ENCODE assay signal across 9 mouse cellular contexts in the genomic region with DNA sequence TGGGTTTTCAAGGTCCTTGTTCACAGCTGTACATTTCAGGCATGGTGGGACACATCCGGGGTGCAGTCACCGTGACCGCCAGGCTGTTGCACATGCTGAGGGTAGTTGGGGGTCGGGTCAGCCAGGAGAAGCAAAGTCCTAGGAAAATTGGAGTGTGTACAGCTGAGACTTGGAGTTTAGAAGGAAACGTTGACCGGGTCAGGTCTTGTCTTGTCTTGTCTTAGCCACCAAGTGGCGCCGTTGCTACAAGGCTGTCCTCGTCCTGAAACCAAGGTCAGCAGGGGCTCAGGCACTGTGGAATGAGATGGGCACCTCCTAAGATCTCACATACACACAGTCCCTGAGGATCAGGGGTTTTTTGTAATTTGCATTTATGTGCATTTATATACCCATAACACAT. TPM values are rescaled to one million over a fixed set of nuclear protein-coding genes. Genes with fewer than 3 reads are reported as not detected.
DNase-seq lines count a peak whose midpoint lies in the region; ATAC-seq and TF ChIP-seq lines count a peak whose summit lies in the region.
"Had no signal": no experiment of that assay in that cellular context is flagged by ENCODE, and none has a peak within 500 bp of the region (broad histone marks: within the 10 kb centered on the region; RNA-seq: fewer than 3 reads in every experiment).

No protein-coding gene starts in this region.

- intact Hi-C loops in gastrocnemius, postnatal 14 days (cut with DNase I; ENCODE audit: low total_unique reads) = loop anchor here (5.0 kb wide), 1 partner anchor 375 kb away; no protein-coding TSS in a partner anchor

- DNase-seq in 416B (ENCODE audit: low read depth) = peak; percentile 62
- DNase-seq in Muller cell, postnatal 12 days (ENCODE audit: inconsistent ontology term) = peak; percentile 45
- peak; percentile 84 to 86 for DNase-seq in cerebellum, postnatal 14 days
- DNase-seq in gastrocnemius, postnatal 14 days = peak; percentile 63
- peak; percentile 34 for DNase-seq in kidney, adult 11 months
- DNase-seq in lung, embryonic 14.5 days = peak; percentile 82
- peak; percentile 29 for DNase-seq in ovary, adult 18-20 months (ENCODE audit: low spot score)

- no peak overlapping the region for H3K4me2 ChIP-seq in lung, embryonic 14.5 days

- no peaks in the 10 kb centered on the region for H3K27me3 ChIP-seq in lung, embryonic 14.5 days (ENCODE audit: insufficient read depth, low read length)

- no peaks in the 10 kb centered on the region for H3K36me3 ChIP-seq in lung, embryonic 14.5 days (ENCODE audit: insufficient read depth)

- TF ChIP-seq CTCF in lung, embryonic 14.5 days (IDR thresholded peaks at IDR 0.05; ENCODE audit: low read depth) = peak; percentile 88

- no peak overlapping the region for H3K27ac ChIP-seq in lung, embryonic 14.5 days (ENCODE audit: low read depth)

- H3K4me1 ChIP-seq in lung, embryonic 14.5 days (ENCODE audit: insufficient read depth) = no peaks in the 10 kb centered on the region

- H3K9ac ChIP-seq in lung, embryonic 14.5 days = no peak overlapping the region

- WGBS in lung, embryonic 14.5 days = 2% methylated on average over 9 of the region's 9 CpGs

- no peaks in the 10 kb centered on the region for H3K9me3 ChIP-seq in lung, embryonic 14.5 days (ENCODE audit: low read depth, low read length)

- ATAC-seq in lung, embryonic 14.5 days (ENCODE audit: insufficient read depth) = peak; percentile 52; the same call in 1 of the 2 replicates
- ATAC-seq in inflammation-experienced regulatory T-cells, adult 6 months = no peak

- no peak overlapping the region for H3K4me3 ChIP-seq in lung, embryonic 14.5 days (ENCODE audit: low read depth, low read length)

RNA-seq across cellular contexts. Expression of a gene that starts 9.1 kb away (rescaled TPM):
- under 1 TPM in 1 of 2 experiments, not detected in 1; 0.18 TPM for total RNA-seq in gastrocnemius, postnatal 14 days (2021)
- 0.16 TPM in 1 of 2 replicates, not detected in the other for polyA plus RNA-seq in lung, embryonic 14.5 days (2014; fragmentation: Nextera tagmentation; extraction: Ambion mirVana)
- not detected for polyA plus RNA-seq in inflammation-experienced regulatory T-cells, adult 6 months (2017; shearing (Covaris generic))
- total RNA-seq: neutrophil, adult 5-6 weeks had no signal

RNA-seq across cellular contexts. Expression of a gene that starts 10.6 kb away (rescaled TPM):
- 10 to 100 TPM; 15.9 to 16.9 TPM for total RNA-seq in gastrocnemius, postnatal 14 days (2021)
- 12.5 and 13.5 TPM in 2 replicates for polyA plus RNA-seq in lung, embryonic 14.5 days (2014; fragmentation: Nextera tagmentation; extraction: Ambion mirVana)
- polyA plus RNA-seq in inflammation-experienced regulatory T-cells, adult 6 months (2017; shearing (Covaris generic)) = 1 to 10 TPM; 6.7 to 8.2 (median 8.0) TPM

Comparison
In these comparisons a context has a peak if more than half of its experiments do, and no peak if none do; other contexts are left out.
1. DNase-seq: peak in every context shown above with its lines; median percentile 85 in cerebellum, postnatal 14 days; 82 in lung, embryonic 14.5 days; 63 in gastrocnemius, postnatal 14 days; 62 in 416B; 45 in Muller cell, postnatal 12 days; 34 in kidney, adult 11 months; 29 in ovary, adult 18-20 months.